Mouse (Mus musculus) erythroblast, embryonic 14.5 days (primary cell): ENCODE results near the gene Gm3417.
"Not testable (repeated sequence)": the region's sequence is repeated elsewhere in the genome, so short reads cannot be mapped to it uniquely, and the experiment has no call there.

Source experiments
- GATA1 ChIP-seq: IDR thresholded peaks from 2 replicates; pipeline ENCODE4 v1.6.1; 2012; ENCODE audit warnings: low read length, inconsistent platforms, mixed read lengths
- TAL1 ChIP-seq: IDR thresholded peaks from 3 replicates; pipeline ENCODE4 v1.6.1; 2012; ENCODE audit warnings: low read length, inconsistent platforms, mixed read lengths

- not testable (repeated sequence) for TF ChIP-seq TAL1, GATA1
Measured at GRCm38 (mm10) chr17:14992522-14993138, 14.0 kb upstream of the Gm3417 start.
